Mouse (Mus musculus) kidney, adult 2 months (tissue): ENCODE results near the gene Col4a4. TPM values are rescaled to one million over a fixed set of nuclear protein-coding genes. Genes with fewer than 3 reads are reported as not detected.

Source experiments
- DNase-seq: peaks from one replicate; pipeline ENCODE4 v3.0.0; 2021
- H3K27ac ChIP-seq: fragments of 200-500 bp; 2 replicates; pipeline ENCODE4 v1.5.1; 2012; ENCODE audit warnings: low read depth, low read length, control low read depth, inconsistent platforms; ENCODE audit not compliant: insufficient read depth
- H3K27me3 ChIP-seq: fragments of 200-500 bp; replicated peaks from 2 replicates; pipeline ENCODE4 v1.6.1; 2012; ENCODE audit warnings: mild to moderate bottlenecking, moderate library complexity, low read length, inconsistent platforms; ENCODE audit not compliant: control insufficient read depth, insufficient read depth
- H3K36me3 ChIP-seq: fragments of 200-500 bp; 2 replicates; pipeline ENCODE4 v1.6.1; 2012; ENCODE audit warnings: mild to moderate bottlenecking, moderate library complexity, low read length, inconsistent platforms; ENCODE audit not compliant: control insufficient read depth, insufficient read depth
- H3K4me1 ChIP-seq: fragments of 200-500 bp; 2 replicates; pipeline ENCODE4 v1.6.1; 2011; ENCODE audit warnings: low read length; ENCODE audit not compliant: control insufficient read depth, insufficient read depth
- H3K4me3 ChIP-seq: fragments of 200-500 bp; 2 replicates; pipeline ENCODE4 v1.5.1; 2011; ENCODE audit warnings: mild to moderate bottlenecking, low read depth, low read length, control low read depth; ENCODE audit not compliant: insufficient read depth
- CTCF ChIP-seq: fragments of 200-500 bp; conservative IDR thresholded peaks from 2 replicates; pipeline ENCODE4 v1.5.1; 2011; ENCODE audit warnings: low read depth, mild to moderate bottlenecking, control low read depth, low read length, moderate library complexity, mixed read lengths; ENCODE audit not compliant: insufficient read depth, insufficient read length
- POLR2A ChIP-seq: fragments of 200-500 bp; IDR thresholded peaks from one replicate; pipeline ENCODE4 v1.6.1; 2011; ENCODE audit warnings: low read depth, low read length, control low read depth
- WGBS: fragments of 180-500 bp; shearing (Covaris S2); methylation state at CpG from one replicate; pipeline ENCODE4 v1.1.7; 2018; 5-methylcytosine and 5-hydroxymethylcytosine counted together
- polyA plus RNA-seq: library from polyadenylated mRNA; depleted of rRNA; stranded (reverse); fragments of >200 nt; gene quantifications from 2 replicates; pipeline ENCODE4 v1.2.3, GENCODE M21; 2012

Col4a4 gene
- polyA plus RNA-seq, 1 experiment, result 29.4 TPM

DNA sequence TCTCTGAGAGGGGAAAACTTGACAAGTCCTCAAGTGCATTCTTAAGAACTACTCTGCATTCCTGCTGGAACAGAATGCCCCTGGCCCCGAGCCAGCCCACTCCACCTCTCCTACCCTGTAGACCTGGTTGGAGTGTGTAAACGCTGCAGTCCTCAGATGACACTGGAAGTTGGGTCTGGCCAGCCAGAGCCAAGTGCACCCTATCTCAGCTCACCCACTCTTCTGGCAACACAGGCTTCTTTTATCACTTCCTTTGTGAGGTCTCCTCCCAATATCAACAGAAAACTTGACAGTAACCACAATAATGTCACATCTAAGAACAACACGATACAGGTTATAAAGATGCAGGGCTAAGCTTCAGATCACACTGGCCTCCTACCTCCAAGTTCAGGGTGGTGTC lies 8.7 kb downstream of the Col4a4 start:
- Histone ChIP-seq H3K36me3 (peaks cover 1% of the 10 kb centered on the region), H3K4me1 (peaks cover 39% of the 10 kb centered on the region), H3K27ac (peak overlapping the region; percentile 95), H3K4me3 (no peak overlapping the region), H3K27me3 (no peaks in the 10 kb centered on the region)
- WGBS, result 16% methylated on average over 3 of the region's 3 CpGs
- TF ChIP-seq POLR2A, result no peak
- no peak for TF ChIP-seq CTCF
- peak; percentile 89 for DNase-seq

DNA sequence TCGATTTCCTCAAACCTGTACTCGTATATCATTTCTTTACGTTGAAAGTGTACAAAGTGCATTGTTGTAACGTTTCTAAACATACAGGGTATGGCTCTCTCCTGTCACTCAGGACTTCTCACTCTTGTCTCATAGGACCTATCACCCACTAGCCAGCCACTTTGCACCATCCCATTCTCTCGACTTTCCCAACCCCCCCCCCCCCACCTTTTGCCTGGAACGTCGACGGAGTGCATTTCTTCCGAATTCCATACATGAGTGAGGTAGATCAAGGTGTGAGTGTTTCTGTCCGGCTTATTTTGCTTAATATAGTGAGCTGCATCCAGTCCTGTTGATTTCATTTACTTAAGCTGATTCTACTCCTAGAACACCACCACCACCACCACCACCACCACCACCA lies 9.3 kb downstream of the Col4a4 start:
- Histone ChIP-seq H3K27me3 (no peaks in the 10 kb centered on the region), H3K4me3 (no peak overlapping the region), H3K4me1 (peaks cover 39% of the 10 kb centered on the region), H3K27ac (no peak overlapping the region; the same call in 1 of the 2 replicates), H3K36me3 (peaks cover 1% of the 10 kb centered on the region)
- TF ChIP-seq CTCF (no peak), POLR2A (no peak)
- 79% methylated on average over 10 of the region's 10 CpGs for WGBS
- no peak for DNase-seq

DNA sequence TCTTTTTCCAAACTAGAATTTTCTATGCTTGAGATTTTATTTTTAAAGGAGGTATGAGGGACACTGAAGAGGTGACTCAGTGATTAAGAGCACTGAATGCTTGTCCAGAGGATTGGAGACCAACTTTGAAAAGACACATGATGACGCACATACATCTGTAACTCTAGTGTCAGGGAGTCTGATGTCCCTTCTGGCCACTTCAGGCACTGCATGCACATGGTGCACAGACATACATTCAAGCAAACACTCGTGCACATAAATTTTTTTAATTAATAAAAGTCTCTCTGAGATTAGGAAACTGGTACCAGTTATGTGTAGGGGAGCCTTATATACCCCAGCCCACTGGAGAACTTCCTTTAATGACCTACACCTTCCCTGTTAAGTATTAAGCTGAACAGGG lies 10.5 kb downstream of the Col4a4 start:
- WGBS, result 81% methylated on average over 2 of the region's 2 CpGs

DNA sequence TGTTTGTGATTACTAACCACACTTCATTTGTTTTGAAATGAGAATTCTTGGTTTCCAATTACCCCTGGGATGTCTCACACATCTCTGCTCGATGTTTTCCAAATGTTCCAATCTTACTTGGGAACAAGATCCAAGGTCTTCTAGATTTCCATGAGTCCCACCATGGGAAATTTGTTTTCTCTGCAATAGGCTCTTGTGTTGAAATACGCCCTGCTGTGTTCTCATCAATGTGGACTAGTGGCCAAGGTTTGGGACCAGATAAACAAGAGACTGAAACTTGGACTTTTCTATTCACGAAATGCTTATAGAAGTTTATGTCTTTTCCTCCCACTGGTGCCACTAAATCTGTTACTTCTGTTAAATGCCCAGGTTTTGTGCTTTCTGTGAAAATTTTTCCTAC lies 11.0 kb downstream of the Col4a4 start:
- peaks cover 34% of the 10 kb centered on the region for H3K4me1 ChIP-seq
- 77% methylated on average over 3 of the region's 3 CpGs for WGBS
- no peak overlapping the region for H3K4me3 ChIP-seq
- TF ChIP-seq POLR2A (no peak), CTCF (no peak)
- no peaks in the 10 kb centered on the region for H3K27me3 ChIP-seq
- H3K27ac ChIP-seq, result no peak overlapping the region
- no peak for DNase-seq
- peaks cover 5% of the 10 kb centered on the region for H3K36me3 ChIP-seq

More for the DNA sequence above, 10.5 kb downstream of the Col4a4 start:
- H3K27me3 ChIP-seq, result no peaks in the 10 kb centered on the region
- peaks cover 35% of the 10 kb centered on the region for H3K4me1 ChIP-seq
- no peak overlapping the region for H3K27ac ChIP-seq
- no peak for TF ChIP-seq POLR2A
- TF ChIP-seq CTCF, result no peak
- H3K4me3 ChIP-seq, result no peak overlapping the region
- no peak for DNase-seq
- peaks cover 4% of the 10 kb centered on the region for H3K36me3 ChIP-seq

DNA sequence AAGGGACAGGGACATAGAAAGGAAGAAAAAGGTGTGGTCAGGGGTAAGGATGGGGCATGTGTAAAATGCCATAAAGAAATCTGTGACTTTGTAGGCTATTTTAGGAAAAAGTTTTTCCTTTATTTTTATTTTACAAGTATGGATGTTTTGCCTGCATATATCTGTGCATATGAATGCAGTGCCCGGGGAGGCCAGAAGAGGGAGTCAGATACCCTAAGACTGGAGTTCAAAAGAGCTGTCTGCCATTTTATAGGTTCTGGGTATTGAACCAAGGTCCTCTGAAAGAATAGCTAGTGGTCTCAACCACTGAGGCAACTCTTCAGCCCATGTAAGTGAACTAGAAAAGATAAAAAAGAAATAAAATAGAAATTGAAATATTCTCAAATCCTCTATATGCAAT lies 14.9 kb downstream of the Col4a4 start:
- 84% methylated on average over 1 of the region's 1 CpGs for WGBS
- no peak overlapping the region for H3K4me3 ChIP-seq
- TF ChIP-seq POLR2A (no peak), CTCF (peak; percentile 49)
- H3K27ac ChIP-seq, result no peak overlapping the region
- no peaks in the 10 kb centered on the region for H3K27me3 ChIP-seq
- peaks cover 2% of the 10 kb centered on the region; the same call in 1 of the 2 replicates for H3K4me1 ChIP-seq
- DNase-seq, result peak; percentile 60
- H3K36me3 ChIP-seq, result peaks cover 10% of the 10 kb centered on the region

DNA sequence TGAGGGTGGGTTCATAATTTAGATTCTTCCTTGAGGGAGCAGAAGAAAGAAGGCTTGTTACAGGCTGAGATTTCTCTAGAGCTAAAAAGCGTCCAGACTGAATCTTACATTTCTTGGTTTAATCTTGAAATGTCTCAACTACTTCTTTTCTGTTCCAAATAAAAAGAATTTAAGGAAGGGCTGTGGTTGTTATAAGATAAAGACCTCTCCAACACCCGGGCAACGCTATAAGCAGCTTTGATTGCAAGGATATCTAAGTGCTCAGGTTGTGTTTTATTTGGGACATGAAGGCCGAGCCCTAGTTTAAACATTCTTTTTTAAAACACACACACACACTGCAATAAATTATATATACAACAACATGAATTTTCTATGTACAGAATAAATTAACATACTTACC lies 17.2 kb downstream of the Col4a4 start:
- Histone ChIP-seq H3K27ac (no peak overlapping the region), H3K4me1 (peaks cover 2% of the 10 kb centered on the region; the same call in 1 of the 2 replicates), H3K36me3 (peaks cover 10% of the 10 kb centered on the region), H3K27me3 (no peaks in the 10 kb centered on the region), H3K4me3 (no peak overlapping the region)
- TF ChIP-seq CTCF (no peak), POLR2A (no peak)
- WGBS, result 85% methylated on average over 4 of the region's 4 CpGs
- DNase-seq, result no peak

DNA sequence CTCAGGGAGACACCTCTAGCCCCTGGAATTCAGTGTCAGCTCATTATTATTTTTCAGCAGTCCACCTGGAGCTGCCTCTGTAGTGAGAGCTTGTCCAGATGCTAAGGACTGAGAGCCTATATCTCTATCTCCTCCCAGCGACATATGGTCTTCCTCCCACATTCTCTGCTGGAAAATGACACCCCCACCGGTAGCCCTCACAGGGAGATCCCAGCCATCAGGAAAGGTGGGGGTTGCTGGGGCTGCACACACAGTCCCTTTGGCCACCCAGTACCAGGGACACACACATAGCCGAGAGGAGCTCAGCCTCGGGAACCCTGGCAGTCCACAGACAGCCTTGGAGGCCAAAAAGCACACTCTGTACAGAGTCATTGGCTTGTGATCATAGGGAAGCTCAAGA lies 26.4 kb downstream of the Col4a4 start:
- WGBS, result 61% methylated on average over 4 of the region's 4 CpGs
- H3K4me1 ChIP-seq, result no peaks in the 10 kb centered on the region
- TF ChIP-seq CTCF, result no peak
- no peak for DNase-seq
- H3K27me3 ChIP-seq, result no peaks in the 10 kb centered on the region
- H3K4me3 ChIP-seq, result no peak overlapping the region
- peaks cover 7% of the 10 kb centered on the region for H3K36me3 ChIP-seq
- H3K27ac ChIP-seq, result no peak overlapping the region

DNA sequence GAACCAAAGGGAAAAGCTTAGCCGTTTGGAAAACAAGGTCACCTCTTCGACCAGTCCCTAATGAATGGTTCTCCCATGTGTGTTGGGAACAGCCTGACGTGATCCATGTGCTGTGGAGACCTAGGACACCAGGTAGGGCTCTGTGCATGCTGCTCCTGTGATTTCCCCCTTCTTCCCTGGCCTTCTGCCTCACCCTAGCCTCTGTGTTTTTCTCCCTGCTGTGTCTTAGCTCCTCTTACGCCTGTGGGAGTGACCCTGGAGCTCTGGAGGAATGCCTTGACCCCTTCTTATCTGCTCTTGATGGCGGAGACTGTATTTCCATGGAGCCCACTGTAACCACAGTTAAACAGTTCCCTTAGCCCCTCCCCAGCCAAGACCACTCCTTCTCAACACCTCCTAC lies 31.8 kb downstream of the Col4a4 start:
- 54% methylated on average over 5 of the region's 5 CpGs for WGBS
- Histone ChIP-seq H3K27ac (0 out of 2 replicates have a peak overlapping the region, but pooled peaks have one; percentile 39), H3K36me3 (no peaks in the 10 kb centered on the region; the same call in 1 of the 2 replicates), H3K4me3 (no peak overlapping the region), H3K27me3 (no peaks in the 10 kb centered on the region), H3K4me1 (peaks cover 5% of the 10 kb centered on the region)
- TF ChIP-seq POLR2A (no peak), CTCF (no peak)
- DNase-seq, result no peak
